Mouse (Mus musculus) spleen, postnatal 36 days (tissue): ENCODE results near the gene Nadk2.
A peak's percentile ranks its signal among the peaks of the same experiment; 100 is the strongest.

ENCODE experiments used
- DNase-seq, 2 experiments: peaks; one replicate each; pipeline ENCODE4 v3.0.0; 2022; ENCODE audit warnings: low spot score in 2 of 2, mixed read lengths in 1 of 2

Nadk2 gene

GRCm38 (mm10) chr15:9087895-9088682, 17.0 kb downstream of the Nadk2 start:
- DNase-seq = no peak

- no peak for DNase-seq
Measured at GRCm38 (mm10) chr15:9088683-9089072, 17.6 kb downstream of the Nadk2 start.

- no peak for DNase-seq
Measured at GRCm38 (mm10) chr15:9089136-9089720, 18.2 kb downstream of the Nadk2 start.

- DNase-seq = no peak
Measured at GRCm38 (mm10) chr15:9090662-9091061, 19.6 kb downstream of the Nadk2 start.

- no peak for DNase-seq
Measured at GRCm38 (mm10) chr15:9093598-9094365, 22.7 kb downstream of the Nadk2 start.

- DNase-seq = no peak
Measured at GRCm38 (mm10) chr15:9094366-9094750, 23.3 kb downstream of the Nadk2 start.

DNA sequence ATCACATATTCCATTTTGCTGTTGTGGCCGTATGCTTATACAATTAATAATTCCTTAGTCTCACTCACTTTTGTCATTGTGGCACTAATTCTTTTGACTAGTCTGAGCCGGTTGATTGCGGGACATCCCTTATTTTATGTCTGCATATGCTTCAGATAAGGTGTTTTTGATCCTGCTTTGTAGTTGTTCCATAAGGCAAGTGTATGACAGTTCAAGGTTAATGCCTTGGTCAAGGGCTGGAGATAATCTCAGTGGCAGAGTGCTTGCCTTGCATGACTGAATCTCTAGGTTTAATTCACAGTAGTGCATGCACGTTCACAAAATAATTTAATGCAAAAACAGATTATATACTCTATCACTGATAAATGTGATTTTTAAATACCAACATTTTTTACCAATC, 25.8 kb downstream of the Nadk2 start:
- no peak for DNase-seq

DNA sequence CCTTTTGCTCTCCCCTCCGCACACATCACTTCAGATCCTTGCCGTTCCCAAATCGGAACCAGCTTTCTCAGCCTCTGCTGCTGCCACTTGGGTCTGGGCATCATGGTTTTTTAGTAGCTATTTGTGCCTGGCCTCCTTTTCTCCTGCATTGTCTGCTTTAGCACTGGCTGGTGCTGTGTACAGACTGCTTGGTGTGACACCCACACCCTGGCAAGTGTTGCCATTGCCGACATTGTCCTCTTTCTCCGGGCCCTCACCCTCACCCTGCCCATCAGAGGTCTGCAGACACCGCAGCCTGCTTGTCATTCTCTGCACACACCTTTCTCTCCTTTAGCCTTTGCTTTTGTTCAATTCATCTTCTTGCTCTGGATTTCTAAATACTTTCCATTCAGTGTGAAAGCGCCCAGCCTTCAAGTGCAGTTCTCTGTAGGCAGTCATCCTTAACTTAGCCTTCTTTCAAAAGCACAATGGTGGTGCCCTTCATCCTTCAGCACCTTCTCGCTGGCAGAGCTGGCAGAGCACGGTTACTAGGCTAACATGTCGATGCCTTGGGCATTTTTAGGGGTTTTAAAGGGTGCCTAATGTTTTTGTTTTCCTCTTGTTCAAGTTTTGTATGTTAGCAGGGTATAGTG, 29.5 kb downstream of the Nadk2 start:
- no peak for DNase-seq

DNA sequence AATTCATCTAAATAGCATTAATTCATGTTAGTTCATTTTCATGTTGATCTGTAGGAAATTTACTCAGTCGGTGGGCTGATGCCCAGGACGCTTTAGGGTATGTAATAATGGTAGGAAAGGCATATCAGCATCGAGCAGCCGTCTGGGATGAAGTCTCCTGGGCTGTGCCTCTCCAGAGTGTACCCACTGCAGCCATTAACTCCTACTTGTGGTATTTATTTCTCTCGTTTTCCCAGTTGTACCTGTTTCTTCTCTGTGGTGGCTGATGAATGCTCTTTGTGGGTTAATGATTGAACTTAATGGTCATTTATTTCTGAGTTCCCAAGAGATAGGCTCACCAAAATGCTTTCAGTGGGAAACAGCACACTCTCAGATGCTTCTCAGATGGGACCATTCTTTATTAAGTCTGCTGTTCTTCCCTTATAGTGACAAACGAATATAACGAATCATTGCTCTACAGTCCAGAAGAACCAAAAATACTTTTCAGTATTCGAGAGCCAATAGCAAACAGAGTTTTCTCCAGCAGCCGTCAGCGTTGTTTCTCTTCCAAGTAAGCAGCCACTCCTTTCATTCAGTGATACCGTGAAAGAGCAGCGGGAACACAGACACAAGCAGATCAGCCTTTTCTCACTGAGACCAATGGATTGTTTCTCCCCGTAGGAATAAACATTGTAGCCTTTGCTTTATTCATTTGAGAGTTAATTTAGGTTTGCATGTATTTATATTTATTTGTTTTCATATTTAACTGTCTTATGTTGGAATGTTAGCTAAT, 35.4 kb downstream of the Nadk2 start:
- no peak for DNase-seq

DNA sequence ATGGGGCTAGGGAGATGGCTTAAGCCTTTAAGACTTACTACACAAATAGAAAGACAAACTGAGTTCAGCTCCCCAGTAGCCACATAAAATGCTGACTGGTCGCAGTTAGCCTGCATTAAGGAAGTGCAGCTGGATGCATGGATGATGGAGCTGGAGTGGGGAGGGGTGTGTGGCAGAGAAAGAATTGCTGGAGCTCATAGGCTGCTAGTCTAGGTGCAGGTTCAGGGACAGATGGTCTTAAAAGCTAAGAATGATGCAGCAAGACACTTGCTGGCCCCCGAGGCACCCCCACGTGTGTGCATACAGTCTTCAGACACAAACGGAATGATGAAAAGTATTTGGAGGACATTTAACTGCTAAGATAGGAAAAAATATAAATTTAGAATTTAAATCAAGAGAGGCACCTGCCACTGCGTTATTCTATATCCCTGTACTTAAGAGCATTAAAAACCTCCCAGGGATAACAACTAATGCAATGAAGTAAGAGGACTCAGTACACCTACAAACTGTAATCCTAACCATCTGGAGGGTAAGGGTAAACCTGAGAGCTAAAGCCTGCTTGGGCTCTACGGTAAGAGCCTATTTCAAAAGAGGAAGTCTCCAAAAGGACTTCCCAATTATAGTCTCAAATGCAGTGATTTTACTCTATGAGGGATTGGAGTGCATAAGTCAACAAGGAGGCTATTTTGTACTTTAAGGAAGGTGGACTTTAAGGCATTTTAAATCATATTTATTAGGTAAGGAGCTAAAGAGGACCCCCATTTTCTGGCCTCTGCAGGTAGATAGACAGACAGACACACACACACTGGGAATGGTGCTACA, 39.7 kb downstream of the Nadk2 start:
- DNase-seq = no peak

GRCm38 (mm10) chr15:9111648-9112047, 40.6 kb downstream of the Nadk2 start:
- no peak for DNase-seq

GRCm38 (mm10) chr15:9113556-9113955, 42.5 kb downstream of the Nadk2 start:
- DNase-seq = no peak

DNA sequence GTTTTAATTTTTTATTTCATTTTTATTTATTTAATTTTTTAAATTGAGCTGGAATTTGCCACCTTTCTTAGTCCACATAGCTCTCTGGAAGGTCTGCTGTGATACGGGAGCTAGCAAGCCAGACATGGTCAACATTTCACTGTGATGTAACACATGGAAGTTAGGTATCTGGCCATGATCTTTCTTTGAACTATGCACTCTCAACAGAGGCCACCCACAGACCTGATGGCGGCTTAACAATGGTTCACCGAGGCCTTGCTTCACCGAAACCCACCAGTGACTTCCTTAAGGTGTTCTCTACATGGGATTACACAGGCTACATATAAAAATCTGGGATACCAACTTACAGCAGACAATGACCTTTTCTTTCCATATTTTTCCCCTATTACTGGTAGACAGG, 43.1 kb downstream of the Nadk2 start:
- DNase-seq = no peak

- no peak for DNase-seq
Measured at GRCm38 (mm10) chr15:9114599-9114998, 43.5 kb downstream of the Nadk2 start.

DNA sequence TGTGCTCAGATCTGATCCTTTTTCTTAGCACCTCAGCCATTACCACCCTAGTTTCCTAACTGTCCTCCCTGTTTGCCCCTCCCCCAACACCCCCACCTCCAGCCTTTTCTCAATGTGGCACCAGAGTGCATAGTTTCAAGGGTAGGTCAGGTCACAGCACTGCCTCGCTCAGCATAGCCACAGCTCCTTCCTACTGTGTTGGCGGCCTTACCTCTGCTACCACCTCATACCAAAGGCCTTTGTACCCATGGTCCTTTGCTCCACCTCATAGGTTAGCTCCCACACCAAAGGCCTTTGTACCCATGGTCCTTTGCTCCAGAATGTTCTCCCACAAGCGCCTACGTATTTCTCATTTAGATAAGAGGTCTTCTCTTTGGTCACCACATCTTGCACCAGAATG, 47.8 kb downstream of the Nadk2 start:
- DNase-seq = no peak

GRCm38 (mm10) chr15:9120081-9120480, 49.0 kb downstream of the Nadk2 start:
- DNase-seq = peak in 1 of 2 experiments; percentile 13

GRCm38 (mm10) chr15:9122989-9123388, 51.9 kb downstream of the Nadk2 start:
- no peak for DNase-seq

- no peak for DNase-seq
Measured at GRCm38 (mm10) chr15:9124856-9125255, 53.8 kb downstream of the Nadk2 start.

DNA sequence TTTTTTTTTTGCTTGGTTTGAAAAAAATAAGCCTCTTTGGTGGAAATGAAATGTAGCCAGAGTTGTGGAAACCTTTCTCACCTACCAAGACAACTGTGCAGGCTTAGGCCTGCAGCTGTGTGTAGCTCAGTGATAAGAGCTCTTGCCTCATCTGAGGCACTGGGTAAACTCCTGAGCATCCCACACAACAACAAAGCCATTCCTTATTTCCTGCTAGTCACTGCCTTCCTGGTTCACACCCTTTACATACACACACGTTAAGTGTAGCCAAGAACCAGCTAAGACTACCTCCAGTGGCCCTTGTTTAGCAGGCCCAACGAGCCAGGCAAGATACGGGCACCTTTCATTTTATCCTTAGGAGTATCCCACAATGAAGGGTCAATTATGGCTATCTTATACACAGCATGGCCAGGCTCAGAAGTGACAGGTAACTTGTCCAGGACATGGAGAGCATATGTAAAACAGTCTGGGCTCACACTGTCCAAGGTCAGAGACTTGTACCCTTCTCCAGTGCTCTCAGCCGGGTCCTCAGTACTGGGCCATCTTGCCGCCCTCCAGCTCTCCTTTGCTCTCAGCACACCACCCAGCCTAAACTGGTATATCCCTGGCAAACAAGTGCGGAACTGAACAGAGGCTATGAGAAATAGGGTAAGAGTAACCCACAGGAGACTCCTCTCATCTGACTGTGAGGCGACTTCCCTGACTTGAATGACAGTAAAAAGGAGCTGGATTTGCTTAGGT, 56.2 kb downstream of the Nadk2 start:
- DNase-seq = no peak
